Mouse (Mus musculus) hindbrain, embryonic 11.5 days (tissue): ENCODE data around the gene Camta1. TPM values are rescaled to one million over a fixed set of nuclear protein-coding genes. Genes with fewer than 3 reads are reported as not detected.

Experiments used
- ATAC-seq: fragments of 200-750 bp; cut with Nextera tagmentation; 2 replicates; pipeline ENCODE4 v1.8.0; 2017; ENCODE audit warnings: mild to moderate bottlenecking, moderate TSS enrichment, moderate library complexity; ENCODE audit not compliant: low FRiP score
- DNase-seq: peaks from one replicate; pipeline ENCODE4 v3.0.0-alpha.2; 2015; ENCODE audit warnings: low spot score
- H3K27ac ChIP-seq: fragments of 300-500 bp; sonication (generic); 2 replicates; pipeline ENCODE4 v1.5.1; 2014; ENCODE audit warnings: mild to moderate bottlenecking, low read depth, low read length
- H3K27me3 ChIP-seq: fragments of 300-500 bp; sonication (generic); 2 replicates; pipeline ENCODE4 v1.6.1; 2014; ENCODE audit warnings: mild to moderate bottlenecking, low read length, moderate library complexity, mixed read lengths; ENCODE audit not compliant: control insufficient read depth, insufficient read depth
- H3K36me3 ChIP-seq: fragments of 300-500 bp; sonication (generic); 2 replicates; pipeline ENCODE4 v1.6.1; 2014; ENCODE audit warnings: mild to moderate bottlenecking, low read length, moderate library complexity, mixed read lengths; ENCODE audit not compliant: control insufficient read depth, insufficient read depth
- H3K4me1 ChIP-seq: fragments of 300-500 bp; sonication (generic); replicated peaks from 2 replicates; pipeline ENCODE4 v1.6.1; 2014; ENCODE audit warnings: low read length, mixed read lengths; ENCODE audit not compliant: control insufficient read depth, insufficient read depth
- H3K4me2 ChIP-seq: fragments of 300-500 bp; sonication (generic); replicated peaks from 2 replicates; pipeline ENCODE4 v1.6.1; 2014; ENCODE audit warnings: mild to moderate bottlenecking, low read depth, low read length
- H3K4me3 ChIP-seq: fragments of 300-500 bp; sonication (generic); 2 replicates; pipeline ENCODE4 v1.5.1; 2014; ENCODE audit warnings: low read depth, low read length
- H3K9ac ChIP-seq: fragments of 300-500 bp; sonication (generic); 2 replicates; pipeline ENCODE4 v1.6.1; 2014; ENCODE audit warnings: low read depth, low read length
- H3K9me3 ChIP-seq: fragments of 300-500 bp; sonication (generic); 2 replicates; pipeline ENCODE4 v1.6.1; 2016; ENCODE audit warnings: low read length; ENCODE audit not compliant: control insufficient read depth
- WGBS: fragments of 180-500 bp; shearing (Covaris S2); extraction: QIAGEN DNeasy Blood & Tissue Kit; methylation state at CpG from one replicate; pipeline ENCODE4 v1.1.7; 2014; 5-methylcytosine and 5-hydroxymethylcytosine counted together
- polyA plus RNA-seq: library from polyadenylated mRNA; unstranded; fragments of >200 nt; fragmentation: Nextera tagmentation; extraction: Ambion mirVana; gene quantifications from 2 replicates; pipeline ENCODE4 v1.2.1, GENCODE M21; 2014

The Camta1 gene
- polyA plus RNA-seq, 1 experiment from 2014 or later = 130 TPM

DNA sequence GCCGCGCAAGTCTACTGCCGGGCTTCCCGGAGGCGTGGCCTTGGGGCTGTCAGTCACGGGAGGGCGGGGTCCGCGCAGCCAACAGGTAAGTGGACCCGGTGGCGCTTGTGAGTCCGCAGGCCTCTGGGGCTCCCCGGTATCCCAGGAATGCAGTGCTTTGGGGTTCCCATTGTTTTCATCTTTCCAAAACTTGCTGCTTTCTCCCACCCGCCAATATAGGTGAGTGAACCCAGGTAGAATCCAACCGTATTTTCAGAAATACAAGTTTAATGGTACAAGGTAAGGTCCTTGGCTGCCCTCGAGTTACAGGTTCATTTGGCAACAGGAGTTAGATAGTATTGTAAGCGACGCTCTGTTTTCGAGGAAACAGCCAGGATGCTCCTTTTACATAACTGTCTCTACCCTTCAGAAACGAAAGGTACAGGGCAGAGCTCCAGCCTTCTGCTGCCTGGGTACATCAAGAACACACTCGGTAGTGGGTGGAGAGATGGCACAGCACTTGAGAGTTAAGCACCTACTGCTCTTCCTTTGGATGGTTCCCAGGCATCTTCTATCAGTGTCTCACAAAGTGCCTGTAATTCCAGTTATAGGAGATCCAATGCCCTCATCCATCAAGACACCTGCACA is 816.6 kb downstream of the Camta1 start:
- ATAC-seq (no peak), DNase-seq (no peak)
- H3K36me3 ChIP-seq = 0 out of 2 replicates have a peak, but pooled peaks cover 3% of the 10 kb centered on the region
- peaks cover 3% of the 10 kb centered on the region; the same call in 1 of the 2 replicates for H3K4me1 ChIP-seq
- H3K27me3 ChIP-seq = no peaks in the 10 kb centered on the region
- peak overlapping the region; percentile 19; the same call in 1 of the 2 replicates for H3K9ac ChIP-seq
- H3K9me3 ChIP-seq = no peaks in the 10 kb centered on the region
- H3K27ac ChIP-seq = no peak overlapping the region
- peak overlapping the region; percentile 44 for H3K4me3 ChIP-seq
- peak overlapping the region; percentile 93 for H3K4me2 ChIP-seq
- WGBS = 4% methylated on average over 20 of the region's 21 CpGs

DNA sequence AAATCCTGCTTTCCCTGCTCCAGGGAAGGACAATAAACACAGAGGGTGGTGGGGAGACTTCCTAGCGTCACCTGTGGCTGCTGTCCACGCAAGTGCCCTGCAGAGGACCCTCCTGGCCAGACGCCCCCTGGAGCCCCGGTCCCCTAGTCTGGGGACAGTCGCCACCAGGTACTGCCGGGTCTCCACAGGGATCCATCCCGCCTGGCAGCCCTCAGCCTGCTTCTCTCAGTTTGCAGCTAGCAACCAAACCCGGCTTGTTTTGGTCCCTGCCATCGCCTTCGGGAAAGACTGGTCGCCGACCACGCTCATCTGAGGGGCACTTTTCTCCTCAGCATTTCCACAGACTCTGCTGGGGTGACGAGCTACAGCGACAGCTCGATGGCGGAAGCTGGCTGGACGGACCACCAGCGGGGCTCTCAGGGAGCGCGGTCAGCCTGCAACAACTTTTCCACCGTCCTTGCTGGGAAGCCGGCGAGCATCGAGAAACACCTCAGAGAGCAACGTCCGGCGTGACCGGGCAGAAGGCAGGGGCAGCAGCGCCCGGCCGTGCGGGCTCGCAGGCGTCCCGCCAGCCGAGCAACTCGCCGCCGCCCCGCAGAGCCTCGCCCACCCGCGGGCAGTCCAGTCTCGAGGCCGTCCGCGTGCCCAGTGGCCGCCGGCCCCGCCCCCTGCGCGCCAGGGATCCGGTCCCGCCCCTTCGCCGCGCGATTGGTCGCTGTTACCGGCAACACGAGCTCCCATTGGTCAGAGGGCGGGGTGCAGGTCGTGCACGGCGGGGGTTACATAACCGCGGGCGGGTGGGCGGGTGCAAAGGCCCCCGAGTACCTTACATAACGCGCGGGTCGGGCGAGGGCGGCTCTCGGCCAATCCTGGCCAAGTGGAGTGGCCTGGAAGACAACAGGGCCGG is 817.4 kb downstream of the Camta1 start, which contains the start of gene Per3:
Gene Per3, minus strand, starts transcription at position 629 of the 907 bp plus-strand sequence.
- no peak within 1 kb of the TSS for H3K27ac ChIP-seq
- H3K9ac ChIP-seq = peak within 1 kb of the TSS; percentile 59

DNA sequence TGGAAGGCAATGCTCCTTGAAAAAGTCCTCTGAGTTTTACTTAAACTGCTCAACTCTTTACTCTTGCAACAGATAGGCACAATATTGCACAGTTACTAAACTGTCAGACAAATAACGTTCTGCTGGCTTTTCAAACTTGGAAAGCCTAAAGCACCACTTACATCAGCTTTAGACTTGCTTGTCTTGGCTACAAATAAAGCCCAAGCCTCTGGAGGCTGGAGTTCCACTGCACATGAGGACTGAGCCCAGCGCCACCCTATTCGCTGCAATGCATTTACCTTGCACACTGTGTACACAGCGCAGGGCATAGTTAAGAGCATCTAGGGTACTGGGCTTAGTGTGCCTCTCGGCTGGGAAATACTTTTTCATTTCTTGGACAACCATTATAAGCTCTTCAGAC is 818.4 kb downstream of the Camta1 start:
- H3K9me3 ChIP-seq = no peaks in the 10 kb centered on the region
- no peak overlapping the region for H3K9ac ChIP-seq
- no peak overlapping the region for H3K4me3 ChIP-seq
- H3K4me2 ChIP-seq = no peak overlapping the region
- H3K36me3 ChIP-seq = 0 out of 2 replicates have a peak, but pooled peaks cover 3% of the 10 kb centered on the region
- 57% methylated on average over 5 of the region's 5 CpGs for WGBS
- H3K4me1 ChIP-seq = peaks cover 3% of the 10 kb centered on the region; the same call in 1 of the 2 replicates
- no peak overlapping the region for H3K27ac ChIP-seq
- DNase-seq (peak; percentile 8), ATAC-seq (no peak)
- no peaks in the 10 kb centered on the region for H3K27me3 ChIP-seq

More for the DNA sequence above, 817.4 kb downstream of the Camta1 start, which contains the start of gene Per3:
- Histone ChIP-seq H3K9me3 (no peaks in the 10 kb centered on the region), H3K4me3 (peak within 1 kb of the TSS; percentile 44), H3K36me3 (0 out of 2 replicates have a peak, but pooled peaks cover 3% of the 10 kb centered on the region), H3K4me1 (peaks cover 3% of the 10 kb centered on the region; the same call in 1 of the 2 replicates), H3K27me3 (no peaks in the 10 kb centered on the region), H3K4me2 (peak within 1 kb of the TSS; percentile 93)
- DNase-seq (peak; percentile 94), ATAC-seq (peak; percentile 96)
- WGBS = under 1% methylated on average over 77 of the region's 79 CpGs

DNA sequence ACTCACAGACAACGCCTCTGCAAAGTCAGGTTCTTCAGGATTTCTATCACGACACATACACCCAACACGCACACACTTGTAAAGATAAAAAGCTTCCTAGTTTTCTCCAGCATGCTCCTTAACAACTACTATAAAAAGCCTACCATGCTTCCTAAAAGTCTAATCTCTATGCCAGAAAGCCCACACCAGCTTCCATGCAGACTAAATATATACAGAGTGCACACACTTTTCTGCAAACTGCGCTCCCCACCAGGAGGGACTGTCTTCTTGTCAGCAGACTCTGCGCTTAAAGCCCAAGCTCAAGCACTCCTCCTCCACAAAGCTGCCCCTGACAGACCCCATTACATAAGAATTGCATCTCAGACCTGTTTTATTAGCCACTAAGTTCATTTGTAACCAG is 820.2 kb downstream of the Camta1 start:
- no peak overlapping the region for H3K4me3 ChIP-seq
- no peak for ATAC-seq
- DNase-seq = no peak

DNA sequence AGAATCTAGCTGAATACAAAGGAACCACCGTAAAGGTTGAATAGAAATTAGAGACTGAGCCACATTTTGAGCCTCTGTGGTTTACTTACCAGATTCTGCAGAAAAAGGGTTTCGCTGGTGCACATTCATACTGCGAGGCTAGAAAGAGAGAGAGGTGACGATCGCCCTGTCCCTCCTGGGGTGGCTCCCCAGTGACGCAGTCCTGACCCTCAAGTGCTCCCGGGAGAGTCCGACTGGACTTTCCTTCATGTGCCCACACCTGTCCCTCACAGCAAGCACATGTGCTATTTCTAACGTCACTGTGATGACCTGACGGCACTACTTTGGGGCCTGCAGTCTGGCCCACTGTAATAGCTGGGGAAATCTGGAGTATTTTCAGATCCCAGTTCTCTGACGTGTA is 823.9 kb downstream of the Camta1 start:
- Histone ChIP-seq H3K4me1 (no peaks in the 10 kb centered on the region), H3K9me3 (no peaks in the 10 kb centered on the region), H3K36me3 (no peaks in the 10 kb centered on the region), H3K4me2 (no peak overlapping the region), H3K4me3 (no peak overlapping the region), H3K9ac (no peak overlapping the region), H3K27me3 (no peaks in the 10 kb centered on the region), H3K27ac (no peak overlapping the region)
- no peak for DNase-seq
- whole genome bisulfite sequencing = 92% methylated on average over 11 of the region's 11 CpGs
- ATAC-seq = no peak

More for the DNA sequence above, 820.2 kb downstream of the Camta1 start:
- Histone ChIP-seq H3K4me2 (no peak overlapping the region), H3K9me3 (no peaks in the 10 kb centered on the region), H3K4me1 (peaks cover 3% of the 10 kb centered on the region; the same call in 1 of the 2 replicates), H3K27ac (no peak overlapping the region), H3K27me3 (no peaks in the 10 kb centered on the region), H3K36me3 (no peaks in the 10 kb centered on the region), H3K9ac (no peak overlapping the region)
- 92% methylated on average over 5 of the region's 5 CpGs for WGBS

DNA sequence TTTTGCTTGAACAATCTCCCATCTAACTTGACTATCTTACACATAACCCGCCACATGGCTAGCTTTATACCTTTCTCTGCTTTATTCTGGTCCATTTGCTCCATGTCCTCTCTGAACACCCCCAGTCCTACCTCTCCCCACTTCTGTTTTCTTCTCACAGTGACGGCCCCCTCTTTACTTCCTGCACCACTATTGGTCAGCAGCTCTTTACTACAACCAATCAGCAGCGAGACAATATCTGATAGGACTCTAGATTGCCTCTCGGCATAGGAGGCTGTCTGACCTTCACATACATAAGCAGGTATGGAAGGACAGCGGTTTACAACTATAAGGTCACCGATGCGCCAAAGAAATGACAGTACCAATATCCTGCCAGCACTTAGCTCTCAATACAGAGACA is 825.2 kb downstream of the Camta1 start:
- DNase-seq (no peak), ATAC-seq (no peak)
- no peak overlapping the region for H3K4me2 ChIP-seq
- no peaks in the 10 kb centered on the region for H3K4me1 ChIP-seq
- no peak overlapping the region for H3K27ac ChIP-seq
- no peak overlapping the region for H3K9ac ChIP-seq
- H3K27me3 ChIP-seq = no peaks in the 10 kb centered on the region
- H3K9me3 ChIP-seq = no peaks in the 10 kb centered on the region
- no peak overlapping the region for H3K4me3 ChIP-seq
- 90% methylated on average over 7 of the region's 7 CpGs for WGBS
- H3K36me3 ChIP-seq = no peaks in the 10 kb centered on the region

DNA sequence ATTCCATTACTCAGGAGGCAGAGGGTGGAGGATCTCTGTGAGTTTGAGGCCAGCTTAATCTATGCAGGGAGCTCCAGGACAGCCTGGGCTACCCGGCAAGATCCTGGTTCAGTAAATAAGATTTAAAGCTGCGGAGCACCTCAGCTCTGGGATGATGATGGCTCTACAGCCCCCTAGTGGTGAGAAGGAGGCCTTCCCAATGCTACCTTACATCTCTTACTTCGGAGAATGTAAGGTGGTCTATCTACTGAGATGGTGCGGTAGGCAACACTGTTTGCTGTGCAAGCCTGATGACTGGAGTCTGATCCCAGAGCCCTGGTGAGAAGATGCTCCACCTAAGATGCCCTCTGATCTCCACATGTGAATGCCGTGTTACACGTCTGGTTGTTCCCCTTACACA is 834.7 kb downstream of the Camta1 start:
- DNase-seq = peak; percentile 64
- 58% methylated on average over 6 of the region's 6 CpGs for WGBS
- Histone ChIP-seq H3K4me1 (no peaks in the 10 kb centered on the region), H3K27ac (no peak overlapping the region), H3K9ac (no peak overlapping the region), H3K4me2 (no peak overlapping the region), H3K36me3 (no peaks in the 10 kb centered on the region), H3K27me3 (no peaks in the 10 kb centered on the region), H3K9me3 (no peaks in the 10 kb centered on the region), H3K4me3 (no peak overlapping the region)
- ATAC-seq = no peak

DNA sequence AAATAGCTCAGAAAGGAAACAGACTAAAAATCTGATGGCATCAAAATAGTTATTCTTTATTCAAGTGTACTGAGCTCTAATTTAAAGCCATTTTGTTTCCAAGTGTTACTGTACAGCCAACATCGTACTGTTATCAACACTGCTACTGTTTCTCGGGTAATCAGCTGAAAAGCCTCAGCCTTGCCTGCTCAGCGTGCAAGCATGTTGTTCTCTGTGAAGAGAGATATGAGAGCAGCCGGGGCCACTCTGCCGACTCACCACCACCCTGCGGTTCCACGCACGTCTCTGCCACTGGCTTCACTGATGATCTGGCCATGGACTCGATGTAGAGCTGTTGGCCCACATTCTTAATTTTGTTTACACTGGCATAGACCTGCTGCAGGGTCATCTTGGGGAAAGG is 837.5 kb downstream of the Camta1 start:
- Histone ChIP-seq H3K4me1 (no peaks in the 10 kb centered on the region), H3K36me3 (no peaks in the 10 kb centered on the region), H3K4me3 (no peak overlapping the region), H3K4me2 (no peak overlapping the region), H3K9ac (no peak overlapping the region), H3K27me3 (no peaks in the 10 kb centered on the region), H3K27ac (no peak overlapping the region), H3K9me3 (no peaks in the 10 kb centered on the region)
- DNase-seq (no peak), ATAC-seq (no peak)
- WGBS = 89% methylated on average over 9 of the region's 9 CpGs
